Mouse (Mus musculus) lung, embryonic 15.5 days (tissue): Measurements from ENCODE around the gene Phf2. TPM values are rescaled to one million over a fixed set of nuclear protein-coding genes. Genes with fewer than 3 reads are reported as not detected.

Experiments used
- ATAC-seq: fragments of 200-750 bp; cut with Nextera tagmentation; 2 replicates; pipeline ENCODE4 v1.8.0; 2017; ENCODE audit warnings: moderate number of reproducible peaks, borderline replicate concordance; ENCODE audit not compliant: low FRiP score, low TSS enrichment; ENCODE audit errors: extremely low read depth
- H3K27ac ChIP-seq: fragments of 300-500 bp; sonication (generic); 2 replicates; pipeline ENCODE4 v1.5.1; 2015; ENCODE audit warnings: moderate library complexity, mild to moderate bottlenecking, inconsistent platforms
- H3K27me3 ChIP-seq: fragments of 300-500 bp; sonication (generic); 2 replicates; pipeline ENCODE4 v1.6.1; 2015; ENCODE audit warnings: inconsistent platforms
- H3K36me3 ChIP-seq: fragments of 300-500 bp; sonication (generic); 2 replicates; pipeline ENCODE4 v1.6.1; 2015; ENCODE audit warnings: inconsistent platforms
- H3K4me1 ChIP-seq: fragments of 300-500 bp; sonication (generic); 2 replicates; pipeline ENCODE4 v1.6.1; 2015; ENCODE audit warnings: inconsistent platforms
- H3K4me2 ChIP-seq: fragments of 300-500 bp; sonication (generic); 2 replicates; pipeline ENCODE4 v1.6.1; 2015; ENCODE audit warnings: inconsistent platforms, mild to moderate bottlenecking, moderate library complexity
- H3K4me3 ChIP-seq: fragments of 300-500 bp; sonication (generic); 2 replicates; pipeline ENCODE4 v1.5.1; 2015; ENCODE audit warnings: mild to moderate bottlenecking, inconsistent platforms
- H3K9ac ChIP-seq: fragments of 300-500 bp; sonication (generic); 2 replicates; pipeline ENCODE4 v1.6.1; 2015; ENCODE audit warnings: inconsistent platforms
- H3K9me3 ChIP-seq: fragments of 300-500 bp; sonication (generic); 2 replicates; pipeline ENCODE4 v1.6.1; 2016; ENCODE audit warnings: inconsistent platforms
- WGBS: fragments of 180-500 bp; shearing (Covaris S2); methylation state at CpG from one replicate; pipeline ENCODE4 v1.1.7; 2015; 5-methylcytosine and 5-hydroxymethylcytosine counted together
- polyA plus RNA-seq: library from polyadenylated mRNA; unstranded; fragments of >200 nt; fragmentation: Nextera tagmentation; extraction: Ambion mirVana; gene quantifications from 2 replicates; pipeline ENCODE4 v1.2.1, GENCODE M21; 2015

Phf2 gene
- polyA plus RNA-seq, 1 experiment from 2014 or later: 8.3 TPM

DNA sequence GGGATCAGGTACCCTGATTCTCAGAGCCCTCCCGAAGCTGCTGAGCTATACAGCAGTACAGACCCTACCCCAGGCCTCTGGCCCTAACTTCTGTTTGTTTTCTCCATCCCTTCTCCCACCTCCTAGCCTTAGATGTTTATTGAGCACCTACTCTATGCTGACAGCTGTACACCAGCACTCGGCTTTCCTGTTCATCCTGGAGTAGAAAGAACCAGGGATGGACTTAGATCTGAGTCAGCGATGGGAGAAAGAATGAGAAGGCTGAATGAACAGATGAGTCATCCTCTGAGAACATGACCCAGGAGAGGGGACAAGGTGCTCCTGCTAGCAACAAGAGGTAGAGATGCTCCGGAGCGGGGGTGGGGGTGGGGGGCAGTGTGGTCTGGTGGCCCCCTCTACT is 1.8 kb upstream of the Phf2 start:
- Histone ChIP-seq H3K36me3 (no peaks in the 10 kb centered on the region), H3K4me1 (peaks cover 30% of the 10 kb centered on the region), H3K27ac (no peak overlapping the region), H3K4me2 (no peak overlapping the region), H3K9ac (no peak overlapping the region), H3K27me3 (no peaks in the 10 kb centered on the region), H3K9me3 (no peaks in the 10 kb centered on the region), H3K4me3 (no peak overlapping the region)
- no peak for ATAC-seq
- 65% methylated on average over 4 of the region's 5 CpGs for WGBS

DNA sequence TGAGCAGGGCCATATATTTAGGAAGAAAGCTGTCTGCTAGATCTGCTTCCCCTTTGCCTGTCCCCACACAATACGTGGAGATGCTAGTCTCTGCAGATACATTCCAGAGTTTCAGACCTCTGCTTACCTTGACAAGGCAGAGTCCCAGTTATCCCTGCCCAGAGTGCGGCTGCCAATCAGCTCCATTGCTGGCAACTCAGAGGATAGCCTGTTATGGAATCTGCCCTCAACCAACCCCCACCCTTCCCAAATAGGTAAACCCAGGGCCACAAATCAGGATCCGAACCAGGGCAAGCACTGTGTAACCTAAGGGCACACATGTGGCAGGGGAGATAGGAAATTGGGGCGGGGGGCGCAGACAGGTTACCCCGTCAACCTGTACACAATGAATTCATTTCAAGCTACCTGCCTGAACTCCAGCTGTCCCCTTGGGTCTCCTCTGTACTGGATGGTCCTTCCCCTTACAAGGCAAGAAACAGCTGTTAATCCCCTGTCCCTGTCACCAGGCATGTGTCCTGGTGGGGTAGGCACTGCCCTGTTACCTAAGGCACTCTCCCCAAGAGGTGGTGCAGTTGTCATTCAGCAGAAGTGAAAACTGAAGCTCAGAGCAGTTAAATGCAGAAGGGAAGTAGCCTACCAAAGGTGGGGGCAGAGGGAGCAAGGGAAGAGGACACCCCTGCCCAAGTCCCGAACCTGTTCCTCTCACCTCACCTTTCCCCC is 1.1 kb upstream of the Phf2 start:
- no peak for ATAC-seq
- WGBS: 57% methylated on average over 7 of the region's 7 CpGs

DNA sequence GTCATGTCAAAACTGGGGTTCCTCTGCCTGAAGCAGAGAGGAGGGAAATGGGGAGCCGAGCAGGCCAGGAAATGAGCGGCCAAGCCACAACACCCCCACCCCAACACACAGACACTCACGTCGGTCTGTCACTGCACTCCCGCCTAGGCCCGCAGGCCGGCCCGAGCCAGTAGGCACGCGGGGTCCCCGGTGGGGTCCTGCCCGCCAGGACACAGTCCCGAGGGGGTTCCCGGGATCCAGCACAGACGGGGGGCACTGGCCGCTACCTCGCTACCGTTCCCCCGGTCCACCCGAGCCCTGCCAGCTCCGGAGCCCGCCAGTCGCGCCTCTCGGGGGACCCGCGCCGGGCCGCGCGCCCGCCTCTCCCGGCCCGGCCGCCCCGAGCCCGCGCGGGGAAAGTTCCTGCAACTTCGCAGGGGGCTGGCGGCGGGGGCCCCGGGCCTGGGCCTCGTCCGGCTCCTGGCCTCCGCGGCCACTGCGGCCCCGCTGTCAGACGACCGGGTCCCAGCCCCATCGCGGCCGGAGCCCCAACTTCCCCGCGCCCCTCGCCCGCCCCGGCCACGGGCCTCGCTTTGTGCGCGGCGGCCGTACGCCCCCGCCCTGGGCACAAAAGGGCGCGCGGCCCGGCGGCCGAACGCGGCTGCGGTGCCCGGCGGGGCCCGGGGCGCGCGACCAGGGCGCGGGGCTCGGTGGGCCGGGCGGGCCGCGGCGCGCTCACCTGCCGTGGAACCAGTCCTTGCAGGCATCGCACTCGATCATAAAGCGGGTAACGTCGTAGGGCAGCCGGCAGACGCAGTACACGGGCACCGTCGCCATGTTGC is 759 bp downstream of the Phf2 start:
- Histone ChIP-seq H3K9ac (peak overlapping the region; percentile 96), H3K4me1 (peaks cover 36% of the 10 kb centered on the region), H3K4me3 (peak overlapping the region; percentile 81), H3K4me2 (peak overlapping the region; percentile 61), H3K9me3 (no peaks in the 10 kb centered on the region), H3K36me3 (no peaks in the 10 kb centered on the region), H3K27ac (peak overlapping the region; percentile 85), H3K27me3 (no peaks in the 10 kb centered on the region)
- under 1% methylated on average over 81 of the region's 102 CpGs for WGBS
- peak; percentile 20; the same call in 1 of the 2 replicates for ATAC-seq

More for the DNA sequence above, 1.1 kb upstream of the Phf2 start:
- Histone ChIP-seq H3K4me2 (peak overlapping the region; percentile 78), H3K36me3 (no peaks in the 10 kb centered on the region), H3K4me3 (peak overlapping the region; percentile 81), H3K9me3 (no peaks in the 10 kb centered on the region), H3K9ac (peak overlapping the region; percentile 96), H3K27ac (no peak overlapping the region), H3K4me1 (peaks cover 29% of the 10 kb centered on the region), H3K27me3 (no peaks in the 10 kb centered on the region)

- 6% methylated on average over 5 of the region's 5 CpGs for WGBS
- Histone ChIP-seq H3K36me3 (no peaks in the 10 kb centered on the region), H3K9me3 (no peaks in the 10 kb centered on the region), H3K4me1 (peaks cover 42% of the 10 kb centered on the region), H3K4me3 (peak overlapping the region; percentile 81), H3K27me3 (no peaks in the 10 kb centered on the region), H3K4me2 (peak overlapping the region; percentile 61), H3K9ac (peak overlapping the region; percentile 96), H3K27ac (peak overlapping the region; percentile 85)
- no peak for ATAC-seq
Observed at GRCm38 (mm10) chr13:48869600-48869949, 1.3 kb downstream of the Phf2 start.

GRCm38 (mm10) chr13:48869088-48869487 is 1.8 kb downstream of the Phf2 start:
- Histone ChIP-seq H3K9me3 (no peaks in the 10 kb centered on the region), H3K9ac (peak overlapping the region; percentile 96), H3K4me3 (peak overlapping the region; percentile 81), H3K27me3 (no peaks in the 10 kb centered on the region), H3K36me3 (no peaks in the 10 kb centered on the region), H3K27ac (peak overlapping the region; percentile 85), H3K4me1 (peaks cover 42% of the 10 kb centered on the region), H3K4me2 (peak overlapping the region; percentile 61)
- ATAC-seq: no peak
- WGBS: 19% methylated on average over 5 of the region's 5 CpGs

DNA sequence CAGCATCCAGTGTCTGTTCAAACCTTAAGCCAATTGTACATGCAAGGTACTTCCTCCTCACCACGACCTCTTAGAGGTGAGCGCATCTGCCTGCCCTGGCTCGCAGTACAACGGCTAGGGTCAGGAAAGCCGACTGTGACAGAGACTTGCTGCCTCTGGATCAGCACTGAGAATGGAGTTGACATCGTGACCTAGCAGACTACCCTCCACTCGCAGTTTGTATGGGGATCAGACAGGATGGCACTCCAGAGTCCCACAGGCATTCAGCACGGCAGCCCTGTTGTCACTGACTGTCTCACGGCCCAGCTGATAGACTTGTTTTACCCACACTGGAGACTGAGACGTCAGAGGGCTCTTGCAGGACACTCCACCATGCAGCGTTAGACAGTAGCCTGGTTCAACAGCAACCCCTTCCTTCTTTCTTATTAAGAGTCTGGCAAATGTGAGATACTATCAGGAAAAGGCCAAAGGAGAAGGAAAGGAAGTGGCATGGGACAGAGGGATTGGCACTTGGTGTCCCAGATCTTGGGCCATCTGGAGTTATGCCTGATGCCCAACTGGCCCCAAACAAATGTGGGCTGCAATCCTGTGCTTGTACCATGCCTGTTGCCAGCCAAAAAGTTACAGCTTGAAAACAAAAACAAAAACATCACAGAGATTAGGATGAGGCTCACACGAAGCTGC is 6.1 kb downstream of the Phf2 start:
- 63% methylated on average over 12 of the region's 12 CpGs for WGBS
- H3K4me1 ChIP-seq: peaks cover 46% of the 10 kb centered on the region

DNA sequence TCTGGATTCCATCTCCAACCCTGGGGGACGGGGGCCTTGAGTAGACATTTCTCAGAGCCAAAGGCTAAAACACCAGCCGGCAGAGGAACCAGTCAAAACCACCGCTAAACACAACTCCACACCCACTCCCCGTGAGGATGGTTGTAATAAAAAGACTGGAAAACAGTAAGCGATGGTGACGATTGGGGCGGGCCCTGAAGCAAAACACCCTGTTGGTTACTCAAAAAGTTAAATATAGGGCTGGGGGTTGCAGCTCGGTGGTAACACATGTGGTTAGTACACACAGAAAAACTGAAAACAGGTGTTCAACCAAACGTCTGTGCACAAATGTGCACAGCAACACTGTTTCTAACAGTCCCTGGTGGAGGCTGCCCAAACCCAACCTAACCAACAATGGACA is 7.4 kb downstream of the Phf2 start:
- Histone ChIP-seq H3K9ac (no peak overlapping the region), H3K4me2 (no peak overlapping the region), H3K27ac (no peak overlapping the region), H3K4me3 (no peak overlapping the region), H3K4me1 (peaks cover 48% of the 10 kb centered on the region), H3K36me3 (no peaks in the 10 kb centered on the region), H3K9me3 (no peaks in the 10 kb centered on the region), H3K27me3 (no peaks in the 10 kb centered on the region)
- ATAC-seq: no peak
- WGBS: 67% methylated on average over 9 of the region's 9 CpGs

More for the DNA sequence above, 6.1 kb downstream of the Phf2 start:
- H3K27me3 ChIP-seq: no peaks in the 10 kb centered on the region
- no peaks in the 10 kb centered on the region for H3K9me3 ChIP-seq
- H3K4me2 ChIP-seq: no peak overlapping the region
- H3K27ac ChIP-seq: no peak overlapping the region
- no peak overlapping the region for H3K9ac ChIP-seq
- H3K4me3 ChIP-seq: no peak overlapping the region
- ATAC-seq: no peak
- H3K36me3 ChIP-seq: no peaks in the 10 kb centered on the region

DNA sequence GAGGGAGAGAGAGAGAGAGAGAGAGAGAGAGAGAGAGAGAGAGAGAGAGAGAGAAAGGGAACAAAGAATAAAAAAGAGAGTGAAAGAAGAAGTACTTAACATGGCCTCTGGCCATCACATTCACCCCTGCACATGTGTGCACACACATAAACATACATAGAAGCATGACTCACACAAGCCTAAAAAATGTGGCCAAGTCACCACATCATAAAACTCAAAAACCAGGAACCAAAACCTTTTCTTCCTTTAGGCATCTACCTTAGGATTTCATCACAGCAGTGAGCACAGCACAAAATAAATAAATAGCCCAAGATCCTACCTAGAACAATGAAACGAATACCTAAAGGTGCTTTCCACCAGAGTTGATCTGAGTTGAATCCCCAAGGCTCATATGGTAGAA is 9.0 kb downstream of the Phf2 start:
- no peaks in the 10 kb centered on the region for H3K9me3 ChIP-seq
- H3K4me1 ChIP-seq: peaks cover 57% of the 10 kb centered on the region
- H3K27me3 ChIP-seq: no peaks in the 10 kb centered on the region
- no peak overlapping the region for H3K9ac ChIP-seq
- WGBS: 81% methylated on average over 1 of the region's 1 CpGs
- H3K4me3 ChIP-seq: no peak overlapping the region
- no peak overlapping the region for H3K4me2 ChIP-seq
- H3K36me3 ChIP-seq: no peaks in the 10 kb centered on the region
- ATAC-seq: no peak
- H3K27ac ChIP-seq: no peak overlapping the region

DNA sequence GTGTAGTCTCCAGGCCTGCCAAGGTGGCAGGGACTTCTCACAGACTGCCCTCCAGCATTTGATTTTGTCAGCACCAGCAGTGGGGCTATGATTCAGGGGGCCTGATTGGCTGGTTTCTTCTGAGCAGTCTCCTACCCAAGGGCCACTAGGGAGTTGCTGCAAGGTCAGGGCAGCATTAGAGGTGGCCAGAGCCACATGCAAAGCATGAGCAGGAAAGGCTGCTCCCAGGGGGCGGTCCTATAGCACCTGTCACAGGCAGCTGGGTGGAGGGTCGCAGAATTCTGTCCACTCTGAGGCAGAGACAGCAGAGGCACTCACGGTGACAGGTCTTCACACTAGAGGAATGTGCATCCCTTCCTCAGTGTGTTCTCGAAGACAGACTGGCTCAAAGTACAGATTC is 12.1 kb downstream of the Phf2 start:
- Histone ChIP-seq H3K36me3 (no peaks in the 10 kb centered on the region), H3K4me2 (no peak overlapping the region), H3K4me1 (peaks cover 68% of the 10 kb centered on the region), H3K9me3 (no peaks in the 10 kb centered on the region), H3K27ac (peak overlapping the region; percentile 77), H3K9ac (no peak overlapping the region), H3K4me3 (no peak overlapping the region), H3K27me3 (no peaks in the 10 kb centered on the region)
- WGBS: 54% methylated on average over 4 of the region's 4 CpGs
- no peak for ATAC-seq

- H3K27me3 ChIP-seq: no peaks in the 10 kb centered on the region
- H3K36me3 ChIP-seq: no peaks in the 10 kb centered on the region
- H3K27ac ChIP-seq: peak overlapping the region; percentile 77
- WGBS: 39% methylated on average over 6 of the region's 6 CpGs
- H3K4me2 ChIP-seq: no peak overlapping the region
- no peak overlapping the region for H3K9ac ChIP-seq
- peak; percentile 53; the same call in 1 of the 2 replicates for ATAC-seq
- no peaks in the 10 kb centered on the region for H3K9me3 ChIP-seq
- no peak overlapping the region for H3K4me3 ChIP-seq
- peaks cover 68% of the 10 kb centered on the region for H3K4me1 ChIP-seq
Observed at GRCm38 (mm10) chr13:48858054-48858453, 12.9 kb downstream of the Phf2 start.

DNA sequence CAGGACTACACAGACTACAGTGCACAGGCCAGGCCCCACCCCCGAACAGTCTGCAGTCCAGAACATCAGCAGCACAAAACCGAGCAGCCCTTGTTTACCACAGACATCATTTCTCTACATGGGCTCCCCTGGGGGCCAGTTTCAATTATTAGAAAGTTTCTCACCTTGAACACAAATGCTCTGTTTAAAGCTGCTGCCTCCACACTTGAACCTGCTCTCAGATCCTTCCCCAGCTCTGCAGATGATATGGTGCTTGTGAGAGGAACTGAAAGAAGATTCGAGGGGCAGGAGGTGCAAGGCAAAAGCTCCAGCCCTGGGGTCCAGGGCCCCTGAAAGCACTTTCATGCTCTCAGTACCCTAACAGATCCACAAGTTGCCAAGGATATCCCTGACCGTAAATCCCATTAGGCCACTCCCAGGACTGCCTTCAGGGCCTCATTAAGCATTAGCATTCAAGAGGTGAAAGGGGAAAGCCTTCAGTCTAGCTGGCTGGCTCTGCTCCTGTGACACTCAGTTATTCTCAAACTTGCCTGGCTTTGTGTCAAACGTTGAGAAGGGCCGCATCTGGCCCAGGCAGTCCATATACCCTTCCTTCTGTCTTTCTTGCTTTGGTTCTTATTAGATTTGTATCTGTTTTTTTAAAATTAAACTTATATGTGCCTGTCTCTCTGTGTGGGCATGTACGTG is 13.5 kb downstream of the Phf2 start:
- H3K4me1 ChIP-seq: peaks cover 70% of the 10 kb centered on the region
- no peaks in the 10 kb centered on the region for H3K9me3 ChIP-seq
- H3K4me3 ChIP-seq: no peak overlapping the region
- H3K4me2 ChIP-seq: no peak overlapping the region
- no peaks in the 10 kb centered on the region for H3K36me3 ChIP-seq
- peak overlapping the region; percentile 77 for H3K27ac ChIP-seq
- WGBS: 36% methylated on average over 7 of the region's 7 CpGs
- ATAC-seq: peak; percentile 76
- H3K9ac ChIP-seq: no peak overlapping the region
- no peaks in the 10 kb centered on the region for H3K27me3 ChIP-seq
